Mouse (Mus musculus) liver, embryonic 15.5 days (tissue): ENCODE measurements around the gene Zfp809. TPM values are rescaled to one million over a fixed set of nuclear protein-coding genes. Genes with fewer than 3 reads are reported as not detected.
A peak's percentile ranks its signal among the peaks of the same experiment; 100 is the strongest.

Experiments used
- ATAC-seq: fragments of 200-750 bp; cut with Nextera tagmentation; 2 replicates; pipeline ENCODE4 v1.8.0; 2017; ENCODE audit warnings: moderate number of reproducible peaks, mild to moderate bottlenecking, moderate library complexity; ENCODE audit not compliant: insufficient read depth
- H3K27ac ChIP-seq: fragments of 300-500 bp; sonication (generic); replicated peaks from 2 replicates; pipeline ENCODE4 v1.5.1; 2015; ENCODE audit warnings: mild to moderate bottlenecking, inconsistent platforms
- H3K27me3 ChIP-seq: fragments of 300-500 bp; sonication (generic); 2 replicates; pipeline ENCODE4 v1.6.1; 2015; ENCODE audit warnings: mild to moderate bottlenecking, inconsistent platforms
- H3K36me3 ChIP-seq: fragments of 300-500 bp; sonication (generic); replicated peaks from 2 replicates; pipeline ENCODE4 v1.6.1; 2015; ENCODE audit warnings: moderate library complexity, mild to moderate bottlenecking, inconsistent platforms
- H3K4me1 ChIP-seq: fragments of 300-500 bp; sonication (generic); replicated peaks from 2 replicates; pipeline ENCODE4 v1.6.1; 2015; ENCODE audit warnings: inconsistent platforms
- H3K4me2 ChIP-seq: fragments of 300-500 bp; sonication (generic); 2 replicates; pipeline ENCODE4 v1.6.1; 2015; ENCODE audit warnings: moderate library complexity, mild to moderate bottlenecking, inconsistent platforms
- H3K4me3 ChIP-seq: fragments of 300-500 bp; sonication (generic); replicated peaks from 2 replicates; pipeline ENCODE4 v1.5.1; 2015; ENCODE audit warnings: mild to moderate bottlenecking, inconsistent platforms
- H3K9ac ChIP-seq: fragments of 300-500 bp; sonication (generic); 2 replicates; pipeline ENCODE4 v1.6.1; 2015; ENCODE audit warnings: moderate library complexity, mild to moderate bottlenecking, inconsistent platforms
- H3K9me3 ChIP-seq: fragments of 300-500 bp; sonication (generic); replicated peaks from 2 replicates; pipeline ENCODE4 v1.6.1; 2016; ENCODE audit warnings: inconsistent platforms
- WGBS: fragments of 180-500 bp; shearing (Covaris S2); methylation state at CpG from one replicate; pipeline ENCODE4 v1.1.7; 2015; ENCODE audit warnings: mixed read lengths; ENCODE audit not compliant: insufficient replicate concordance; 5-methylcytosine and 5-hydroxymethylcytosine counted together
- polyA plus RNA-seq: library from polyadenylated mRNA; unstranded; fragments of >200 nt; fragmentation: Nextera tagmentation; extraction: Ambion mirVana; gene quantifications from 2 replicates; pipeline ENCODE4 v1.2.1, GENCODE M21; 2015

The Zfp809 gene
- polyA plus RNA-seq, 1 experiment from 2014 or later = 7.4 TPM

- Histone ChIP-seq H3K4me3 (peak overlapping the region; percentile 84; the same call in 1 of the 2 replicates), H3K36me3 (0 out of 2 replicates have a peak, but pooled peaks cover 2% of the 10 kb centered on the region), H3K9me3 (no peaks in the 10 kb centered on the region), H3K4me2 (peak overlapping the region; percentile 87), H3K9ac (no peak overlapping the region), H3K27ac (no peak overlapping the region), H3K4me1 (peaks cover 17% of the 10 kb centered on the region), H3K27me3 (no peaks in the 10 kb centered on the region)
- WGBS = 84% methylated on average over 15 of the region's 15 CpGs
- ATAC-seq = no peak
Measured at GRCm38 (mm10) chr9:22226846-22227245, 1.3 kb downstream of the Zfp809 start.

- Histone ChIP-seq H3K4me1 (peaks cover 17% of the 10 kb centered on the region), H3K36me3 (0 out of 2 replicates have a peak, but pooled peaks cover 6% of the 10 kb centered on the region), H3K4me3 (no peak overlapping the region), H3K4me2 (no peak overlapping the region), H3K27ac (no peak overlapping the region), H3K9me3 (no peaks in the 10 kb centered on the region), H3K9ac (no peak overlapping the region), H3K27me3 (no peaks in the 10 kb centered on the region)
- ATAC-seq = no peak
- WGBS = 62% methylated on average over 7 of the region's 7 CpGs
Measured at GRCm38 (mm10) chr9:22229386-22230026, 4.0 kb downstream of the Zfp809 start.

GRCm38 (mm10) chr9:22230061-22230460 lies 4.5 kb downstream of the Zfp809 start:
- H3K9me3 ChIP-seq = no peaks in the 10 kb centered on the region
- H3K27me3 ChIP-seq = no peaks in the 10 kb centered on the region
- peaks cover 9% of the 10 kb centered on the region for H3K36me3 ChIP-seq
- ATAC-seq = no peak
- no peak overlapping the region for H3K9ac ChIP-seq
- H3K4me3 ChIP-seq = no peak overlapping the region
- 70% methylated on average over 3 of the region's 3 CpGs for WGBS
- peaks cover 13% of the 10 kb centered on the region for H3K4me1 ChIP-seq
- H3K27ac ChIP-seq = no peak overlapping the region
- H3K4me2 ChIP-seq = no peak overlapping the region

- Histone ChIP-seq H3K27ac (no peak overlapping the region), H3K4me1 (peaks cover 13% of the 10 kb centered on the region), H3K4me2 (no peak overlapping the region), H3K27me3 (no peaks in the 10 kb centered on the region), H3K9ac (no peak overlapping the region), H3K36me3 (peaks cover 14% of the 10 kb centered on the region), H3K4me3 (no peak overlapping the region), H3K9me3 (no peaks in the 10 kb centered on the region)
- no peak for ATAC-seq
Measured at GRCm38 (mm10) chr9:22230556-22230955, 5.0 kb downstream of the Zfp809 start.

- Histone ChIP-seq H3K4me3 (no peak overlapping the region), H3K4me2 (no peak overlapping the region), H3K9me3 (no peaks in the 10 kb centered on the region), H3K27ac (no peak overlapping the region), H3K27me3 (no peaks in the 10 kb centered on the region), H3K4me1 (no peaks in the 10 kb centered on the region), H3K9ac (no peak overlapping the region), H3K36me3 (peaks cover 86% of the 10 kb centered on the region)
- ATAC-seq = no peak
- WGBS = 90% methylated on average over 4 of the region's 4 CpGs
Measured at GRCm38 (mm10) chr9:22240001-22240400, 14.5 kb downstream of the Zfp809 start.

- H3K36me3 ChIP-seq = peaks cover 69% of the 10 kb centered on the region
Measured at GRCm38 (mm10) chr9:22244242-22244641, 18.7 kb downstream of the Zfp809 start.

GRCm38 (mm10) chr9:22256579-22256978 lies 31.1 kb downstream of the Zfp809 start:
- peaks cover 17% of the 10 kb centered on the region for H3K4me1 ChIP-seq
- WGBS = 38% methylated on average over 4 of the region's 4 CpGs
- peaks cover 35% of the 10 kb centered on the region for H3K36me3 ChIP-seq
- no peak overlapping the region for H3K27ac ChIP-seq
- H3K9me3 ChIP-seq = no peaks in the 10 kb centered on the region
- H3K4me2 ChIP-seq = no peak overlapping the region
- no peak overlapping the region for H3K4me3 ChIP-seq
- H3K27me3 ChIP-seq = no peaks in the 10 kb centered on the region
- no peak for ATAC-seq
- no peak overlapping the region for H3K9ac ChIP-seq

More at GRCm38 (mm10) chr9:22244242-22244641, 18.7 kb downstream of the Zfp809 start:
- no peak overlapping the region for H3K27ac ChIP-seq
- ATAC-seq = no peak
- H3K9me3 ChIP-seq = no peaks in the 10 kb centered on the region
- H3K4me3 ChIP-seq = no peak overlapping the region
- no peak overlapping the region for H3K9ac ChIP-seq
- no peak overlapping the region for H3K4me2 ChIP-seq
- WGBS = 72% methylated on average over 2 of the region's 2 CpGs
- no peaks in the 10 kb centered on the region for H3K4me1 ChIP-seq
- no peaks in the 10 kb centered on the region for H3K27me3 ChIP-seq

GRCm38 (mm10) chr9:22258784-22259183 lies 33.3 kb downstream of the Zfp809 start:
- Histone ChIP-seq H3K27ac (no peak overlapping the region), H3K27me3 (no peaks in the 10 kb centered on the region), H3K9me3 (no peaks in the 10 kb centered on the region), H3K9ac (peak overlapping the region; percentile 67; the same call in 1 of the 2 replicates), H3K4me3 (peak overlapping the region; percentile 69), H3K4me2 (peak overlapping the region; percentile 87), H3K36me3 (peaks cover 17% of the 10 kb centered on the region), H3K4me1 (peaks cover 17% of the 10 kb centered on the region)
- no peak for ATAC-seq
- 75% methylated on average over 8 of the region's 8 CpGs for WGBS

- peak within 1 kb of the TSS; percentile 69 for H3K4me3 ChIP-seq
- H3K9ac ChIP-seq = peak within 1 kb of the TSS; percentile 67
- peaks cover 12% of the 10 kb centered on the region for H3K36me3 ChIP-seq
- H3K27ac ChIP-seq = no peak within 1 kb of the TSS; the same call in 1 of the 2 replicates
- peaks cover 17% of the 10 kb centered on the region for H3K4me1 ChIP-seq
- no peaks in the 10 kb centered on the region for H3K27me3 ChIP-seq
- ATAC-seq = peak; percentile 96
- no peaks in the 10 kb centered on the region for H3K9me3 ChIP-seq
- WGBS = 1% methylated on average over 35 of the region's 35 CpGs
- H3K4me2 ChIP-seq = peak within 1 kb of the TSS; percentile 87
Measured at GRCm38 (mm10) chr9:22259184-22260091, 33.9 kb downstream of the Zfp809 start, which contains the start of gene Zfp599. Gene Zfp599 (minus strand): TSS chr9:22259895.

- ATAC-seq = no peak
- Histone ChIP-seq H3K36me3 (peaks cover 12% of the 10 kb centered on the region), H3K9me3 (no peaks in the 10 kb centered on the region), H3K4me2 (peak overlapping the region; percentile 87), H3K27ac (no peak overlapping the region), H3K27me3 (no peaks in the 10 kb centered on the region), H3K4me1 (peaks cover 17% of the 10 kb centered on the region), H3K4me3 (peak overlapping the region; percentile 69), H3K9ac (no peak overlapping the region)
- 28% methylated on average over 3 of the region's 3 CpGs for WGBS
Measured at GRCm38 (mm10) chr9:22260092-22260422, 34.5 kb downstream of the Zfp809 start.

GRCm38 (mm10) chr9:22261594-22261993 lies 36.1 kb downstream of the Zfp809 start:
- Histone ChIP-seq H3K9ac (no peak overlapping the region), H3K36me3 (no peaks in the 10 kb centered on the region), H3K4me3 (no peak overlapping the region), H3K9me3 (no peaks in the 10 kb centered on the region), H3K4me2 (no peak overlapping the region), H3K27me3 (no peaks in the 10 kb centered on the region), H3K27ac (no peak overlapping the region), H3K4me1 (peaks cover 17% of the 10 kb centered on the region)
- ATAC-seq = no peak
- 43% methylated on average over 1 of the region's 1 CpGs for WGBS
